Mouse (Mus musculus) NIH3T3 (cell line): ENCODE results near the gene Nfxl1.

ENCODE experiments used
- DNase-seq: peaks from one replicate; pipeline ENCODE4 v3.0.0-alpha.2; 2012; ENCODE audit warnings: low read depth

Nfxl1 gene

DNA sequence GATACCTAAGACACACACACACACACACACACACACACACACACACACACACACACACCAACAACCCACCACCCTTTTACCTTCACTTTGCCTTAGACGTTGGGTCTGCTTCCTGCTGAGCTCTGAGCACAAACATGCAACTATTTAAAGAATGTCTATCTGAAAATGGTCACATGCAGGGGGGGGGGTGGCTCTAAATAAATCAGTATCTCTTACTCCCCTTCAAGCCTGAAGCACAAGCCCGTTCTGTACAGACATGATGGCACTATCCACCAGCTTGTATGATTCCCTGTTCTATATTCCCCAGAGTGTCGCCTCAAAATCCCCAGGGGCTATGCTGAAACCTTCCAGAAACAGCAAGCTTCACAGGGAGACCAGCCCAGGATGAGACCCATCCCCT lies 57.7 kb downstream of the Nfxl1 start:
- DNase-seq = no peak

- DNase-seq = no peak
These were observed 61.2 kb downstream of the Nfxl1 start for GRCm38 (mm10) chr5:72498271-72498670.

DNA sequence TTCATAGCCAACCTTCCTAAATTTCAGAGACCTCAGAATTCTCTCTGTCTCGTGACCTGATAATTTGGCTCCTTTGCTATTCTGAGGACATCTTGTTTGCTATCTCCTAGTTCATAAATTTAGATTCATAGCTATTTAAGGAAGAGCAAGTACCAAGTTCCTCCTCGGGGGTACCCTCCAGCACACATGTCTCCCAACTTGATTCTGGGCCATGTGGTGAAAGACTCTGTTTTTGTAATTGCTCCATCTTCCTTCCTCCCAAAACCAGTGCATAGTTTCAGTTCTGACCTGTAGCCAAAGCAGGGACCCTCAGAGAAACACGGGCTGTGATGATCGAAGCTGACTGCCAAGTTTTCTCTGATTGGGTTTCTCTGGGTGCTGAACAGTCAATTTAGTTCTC lies 62.7 kb downstream of the Nfxl1 start:
- DNase-seq = no peak

GRCm38 (mm10) chr5:72493906-72494305 lies 65.6 kb downstream of the Nfxl1 start:
- DNase-seq = no peak

GRCm38 (mm10) chr5:72491232-72491631 lies 68.3 kb downstream of the Nfxl1 start:
- DNase-seq = no peak

GRCm38 (mm10) chr5:72480456-72480855 lies 79.0 kb downstream of the Nfxl1 start:
- DNase-seq = no peak

- no peak for DNase-seq
These were observed 87.0 kb downstream of the Nfxl1 start for GRCm38 (mm10) chr5:72472317-72473009.

- no peak for DNase-seq
These were observed 87.7 kb downstream of the Nfxl1 start for GRCm38 (mm10) chr5:72471746-72472145.

DNA sequence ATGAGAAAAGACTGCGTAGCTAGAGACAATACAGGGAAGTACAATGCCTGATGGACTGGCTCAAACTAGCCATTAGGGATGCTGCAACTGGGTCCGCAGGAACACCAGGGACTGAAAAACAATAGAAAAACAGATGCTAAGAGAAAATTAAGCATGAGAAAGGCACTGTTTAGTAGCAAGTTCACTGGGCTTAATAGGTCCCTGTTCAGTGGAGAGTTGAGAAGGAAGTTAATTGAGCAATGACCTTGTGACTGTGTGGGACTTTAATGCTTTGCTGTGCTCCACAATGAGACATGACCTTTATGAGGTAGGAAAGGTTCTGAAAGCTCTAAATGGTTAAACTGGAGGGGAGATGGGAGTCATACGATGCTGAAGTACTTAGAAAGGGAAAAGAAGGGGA lies 94.6 kb downstream of the Nfxl1 start:
- no peak for DNase-seq
